Mouse (Mus musculus) MEL-GATA-1-ER (cell line): Measurements from ENCODE around the gene Hspg2.

Experiments used
- DNase-seq: peaks from one replicate; pipeline ENCODE4 v3.0.0-alpha.2; 2012; ENCODE audit warnings: low read depth; ENCODE audit errors: extremely low read depth

The Hspg2 gene

DNA sequence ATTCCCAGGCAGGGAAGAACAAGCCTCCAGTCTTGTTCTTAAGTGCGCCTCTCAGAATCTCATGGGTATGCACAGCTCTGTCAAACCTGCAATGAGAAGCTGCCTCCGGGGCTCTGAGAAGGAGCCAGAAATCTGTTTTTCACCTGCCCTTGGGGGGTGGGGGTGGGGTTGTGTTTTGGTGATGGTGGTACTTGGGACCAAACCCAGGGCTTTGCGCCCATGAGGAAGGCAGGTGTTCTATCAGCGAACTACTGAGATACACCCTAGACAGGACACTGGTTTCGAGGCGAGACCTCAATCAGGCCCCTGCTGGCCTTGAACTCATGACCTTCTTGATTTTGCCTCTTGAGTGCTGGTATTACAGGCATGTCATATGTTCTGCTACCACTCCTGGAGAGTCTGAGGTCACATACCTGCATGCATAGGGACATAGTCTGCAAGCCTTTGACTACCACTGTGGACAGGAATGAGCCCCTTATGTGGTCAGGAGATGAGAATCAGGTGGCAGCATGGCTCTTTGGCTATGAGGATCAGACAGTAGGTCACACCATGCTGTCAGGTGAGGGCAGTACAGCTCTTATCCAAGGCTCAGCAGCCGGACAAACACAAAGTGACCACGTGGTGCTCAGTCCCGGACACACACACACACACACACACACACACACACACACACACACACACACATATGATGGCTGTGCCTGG lies 30.5 kb downstream of the Hspg2 start:
- DNase-seq: no peak

DNA sequence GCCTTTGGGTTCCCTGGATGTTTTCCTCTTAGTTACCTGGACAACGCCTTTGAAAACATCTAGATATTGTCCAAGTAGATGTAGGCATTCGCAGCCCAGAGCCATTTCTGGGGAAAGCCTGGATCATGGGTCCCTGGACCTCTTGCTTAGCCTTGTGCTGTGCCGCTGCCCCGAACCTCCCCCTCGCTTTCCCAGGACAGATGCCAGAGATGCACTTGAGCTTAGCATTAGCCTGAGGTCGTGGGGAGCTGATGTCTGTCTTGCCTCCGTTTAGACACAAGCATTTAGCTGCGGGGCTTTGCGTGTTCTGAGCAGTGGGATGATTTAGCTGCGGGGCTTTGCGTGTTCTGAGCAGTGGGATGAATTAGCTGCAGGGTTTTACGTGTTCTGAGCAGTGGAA lies 31.6 kb downstream of the Hspg2 start:
- DNase-seq: no peak

DNA sequence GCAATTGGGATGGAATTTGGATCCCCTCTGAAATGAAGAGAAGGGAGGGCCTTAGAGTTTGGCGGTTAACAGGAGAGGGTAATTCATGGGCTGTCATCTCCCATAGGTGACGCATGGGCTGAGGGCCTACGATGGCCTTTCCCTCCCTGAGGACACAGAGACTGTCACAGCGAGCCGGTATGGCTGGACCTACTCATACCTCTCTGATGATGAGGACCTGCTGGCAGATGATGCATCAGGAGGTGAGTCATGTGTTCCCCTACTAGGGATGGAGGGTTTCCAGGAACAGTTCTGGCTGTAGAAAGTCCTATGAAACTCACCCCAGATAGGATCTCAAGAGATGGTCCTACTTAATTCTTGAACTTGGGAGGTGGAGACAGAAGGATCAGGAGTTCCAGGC lies 32.4 kb downstream of the Hspg2 start:
- no peak for DNase-seq

GRCm38 (mm10) chr4:137502183-137502582 lies 33.6 kb downstream of the Hspg2 start:
- DNase-seq: no peak

DNA sequence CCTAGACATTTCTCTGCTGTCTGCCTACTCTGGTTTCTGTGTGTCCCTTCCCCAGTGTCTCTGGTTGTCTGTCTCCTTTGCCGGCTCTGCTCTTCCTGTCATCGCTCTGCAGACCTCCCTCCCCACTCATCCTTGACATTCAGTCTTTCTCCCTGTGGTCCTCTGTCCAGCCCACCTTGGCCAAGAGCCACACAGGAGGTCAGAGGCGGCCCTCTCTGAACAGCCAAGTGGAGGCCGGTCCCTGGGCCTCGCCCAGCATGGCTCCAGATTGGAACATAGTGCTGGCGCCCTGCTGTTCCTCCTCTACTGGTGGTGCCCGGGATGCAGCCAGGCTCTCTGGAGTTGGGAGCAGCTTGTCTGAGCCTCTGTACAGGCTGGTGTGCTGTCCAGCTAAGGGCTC lies 34.2 kb downstream of the Hspg2 start:
- no peak for DNase-seq

DNA sequence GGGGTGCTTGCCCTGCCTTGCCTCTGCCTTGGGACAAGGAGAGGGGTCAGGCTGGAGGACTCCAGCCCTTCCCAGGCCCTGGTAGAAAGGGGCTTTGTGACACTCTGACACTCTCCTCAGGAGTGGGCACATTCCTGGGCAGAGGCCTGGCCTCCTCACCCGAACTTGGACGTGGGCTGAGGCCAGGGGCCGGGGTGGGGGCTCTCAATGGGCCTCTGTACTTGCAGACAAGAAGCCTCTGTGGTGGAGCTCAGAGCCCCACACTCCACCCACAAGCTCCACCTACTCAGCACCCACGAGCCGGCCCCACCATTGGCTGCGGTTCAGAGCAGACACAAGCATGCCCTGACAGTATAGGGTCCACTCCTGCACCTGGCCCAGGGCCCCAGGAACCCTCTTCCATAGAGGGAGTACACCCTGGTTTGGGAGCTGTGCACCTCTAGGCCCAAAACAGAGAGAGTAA lies 35.0 kb downstream of the Hspg2 start:
- DNase-seq: no peak

DNA sequence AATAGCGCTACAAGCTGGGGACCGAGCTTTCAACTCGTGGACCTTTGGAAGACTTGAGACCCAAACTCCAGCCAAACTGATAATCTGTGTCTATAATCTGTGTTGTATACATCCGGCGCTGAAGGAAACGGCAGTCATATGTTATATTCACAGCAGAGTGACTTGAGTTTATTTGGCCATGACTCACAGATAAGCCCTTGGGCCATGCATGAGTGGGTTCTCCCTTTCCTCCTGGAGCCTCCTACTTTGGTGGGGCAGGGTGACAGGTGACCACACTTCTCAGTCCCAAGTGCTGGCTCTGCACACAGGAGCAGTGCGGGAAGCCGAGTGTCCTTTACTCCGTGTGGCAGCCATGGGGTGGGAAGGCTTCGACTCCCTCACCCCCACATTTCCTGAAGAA lies 38.1 kb downstream of the Hspg2 start:
- DNase-seq: no peak

- DNase-seq: no peak
These were observed 41.0 kb downstream of the Hspg2 start for GRCm38 (mm10) chr4:137509528-137509927.

DNA sequence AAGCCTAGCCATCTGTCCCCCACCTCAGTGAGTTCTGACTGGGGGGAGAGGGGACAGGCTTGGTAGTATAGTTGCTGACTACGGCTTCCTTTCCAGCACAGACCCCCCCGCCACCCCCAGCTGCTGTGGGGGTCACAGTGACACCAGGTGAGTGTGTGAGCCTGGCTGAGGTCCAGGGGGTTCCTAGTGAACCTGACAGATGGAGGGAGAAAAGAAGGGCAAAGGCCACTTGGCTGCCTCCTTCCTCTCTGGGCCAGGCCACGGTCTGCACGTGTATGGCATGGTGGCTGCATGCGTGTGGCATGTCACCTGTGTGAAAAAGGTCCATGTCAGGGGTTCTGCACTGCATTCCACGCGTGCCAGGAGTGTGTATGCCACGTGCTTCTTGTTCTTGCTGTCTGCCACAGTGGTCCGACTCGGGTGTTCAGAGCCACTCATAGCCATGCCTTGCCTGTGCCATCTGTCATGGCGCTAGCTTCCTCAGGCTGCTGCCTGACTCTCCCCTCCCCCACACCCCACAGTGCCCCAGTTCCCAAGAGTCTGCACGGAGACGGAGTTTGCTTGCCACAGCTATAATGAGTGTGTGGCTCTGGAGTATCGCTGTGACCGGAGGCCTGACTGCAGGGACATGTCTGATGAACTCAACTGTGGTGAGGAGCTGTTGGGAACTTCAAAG lies 41.6 kb downstream of the Hspg2 start:
- DNase-seq: no peak

- no peak for DNase-seq
These were observed 44.3 kb downstream of the Hspg2 start for GRCm38 (mm10) chr4:137512897-137513296.

DNA sequence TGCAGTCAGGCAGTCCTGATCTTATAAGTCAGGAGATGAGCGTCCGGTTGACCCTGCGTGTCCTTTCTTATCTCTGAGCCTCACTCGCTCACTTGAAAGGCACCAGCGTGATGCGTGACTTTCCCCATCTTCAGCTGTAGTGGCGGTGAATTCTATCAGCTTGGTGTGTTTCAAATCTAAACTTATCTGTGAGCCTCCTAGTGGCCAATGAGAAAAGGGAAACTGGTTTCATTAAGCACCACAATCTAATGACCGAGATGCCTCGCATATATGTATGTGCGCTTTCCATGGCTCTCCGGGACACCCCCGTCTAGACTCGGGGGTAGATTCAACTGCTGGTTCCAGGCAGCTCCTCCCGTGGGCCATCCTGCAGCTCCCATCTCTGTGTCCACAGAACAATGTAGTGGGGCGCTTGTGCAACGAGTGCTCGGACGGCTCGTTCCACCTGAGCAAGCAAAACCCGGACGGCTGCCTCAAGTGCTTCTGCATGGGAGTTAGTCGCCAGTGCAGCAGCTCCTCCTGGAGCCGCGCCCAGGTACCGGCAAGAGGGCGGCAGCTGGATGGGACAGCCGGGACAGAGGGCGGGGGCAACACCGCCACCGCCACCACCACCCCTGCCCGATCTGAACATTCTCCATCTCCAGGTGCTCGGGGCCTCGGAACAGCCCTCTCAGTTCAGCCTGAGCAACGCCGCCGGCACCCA lies 49.6 kb downstream of the Hspg2 start:
- peak; percentile 11 for DNase-seq

DNA sequence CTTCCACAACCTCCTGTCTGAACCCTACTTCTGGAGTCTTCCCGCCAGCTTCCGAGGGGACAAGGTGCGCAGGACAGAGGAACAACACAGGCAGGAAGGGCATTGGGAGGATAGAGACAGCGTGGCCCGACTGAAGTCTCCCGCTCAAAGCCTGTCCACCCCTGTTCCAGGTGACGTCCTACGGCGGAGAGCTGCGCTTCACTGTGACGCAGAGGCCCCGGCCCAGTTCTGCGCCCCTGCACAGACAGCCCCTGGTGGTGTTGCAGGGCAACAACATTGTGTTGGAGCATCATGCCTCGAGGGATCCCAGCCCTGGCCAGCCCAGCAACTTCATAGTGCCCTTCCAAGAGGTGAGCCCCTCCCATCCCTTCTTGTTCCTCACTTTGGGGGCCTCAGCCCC lies 50.2 kb downstream of the Hspg2 start:
- no peak for DNase-seq

- no peak for DNase-seq
These were observed 51.8 kb downstream of the Hspg2 start for GRCm38 (mm10) chr4:137520346-137520745.

DNA sequence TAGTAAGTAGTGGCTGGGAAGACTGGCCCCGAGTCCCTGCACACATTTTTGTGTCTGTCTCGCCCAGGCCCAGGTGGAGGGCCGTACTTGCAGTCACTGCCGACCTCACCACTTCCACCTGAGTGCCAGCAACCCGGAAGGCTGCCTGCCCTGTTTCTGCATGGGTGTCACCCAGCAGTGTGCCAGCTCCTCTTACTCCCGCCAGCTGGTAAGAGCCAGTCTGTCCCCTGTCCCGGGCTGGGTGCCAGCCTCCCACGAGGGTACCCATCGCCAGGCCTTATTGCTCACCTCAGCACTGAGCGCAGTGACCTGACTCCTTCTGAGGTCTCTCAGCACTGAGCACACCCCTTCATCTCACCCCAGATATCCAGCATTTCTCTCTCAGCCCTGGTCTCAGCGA lies 53.4 kb downstream of the Hspg2 start:
- no peak for DNase-seq

GRCm38 (mm10) chr4:137525426-137525825 lies 56.9 kb downstream of the Hspg2 start:
- DNase-seq: no peak

GRCm38 (mm10) chr4:137527368-137527767 lies 58.8 kb downstream of the Hspg2 start:
- DNase-seq: no peak

DNA sequence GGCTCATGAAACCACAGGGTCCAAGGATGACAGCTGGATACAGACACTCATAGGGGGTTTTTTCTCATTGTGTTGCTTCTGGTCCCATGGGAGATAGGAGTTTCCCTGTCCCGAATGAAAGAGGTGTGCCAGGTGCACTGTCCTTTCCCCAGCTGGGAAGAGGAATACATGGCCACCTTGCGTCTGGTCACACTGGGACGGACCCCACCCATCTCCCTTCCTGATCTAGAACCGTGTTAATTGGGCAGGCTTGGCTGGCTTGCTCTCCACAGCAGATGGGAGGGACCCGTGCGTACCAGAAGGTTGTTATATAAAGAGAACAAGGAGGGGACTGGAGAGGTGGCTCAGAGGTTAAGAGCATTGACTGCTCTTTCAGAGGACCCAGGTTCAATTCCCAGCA lies 59.3 kb downstream of the Hspg2 start:
- DNase-seq: no peak

- no peak for DNase-seq
These were observed 71.8 kb downstream of the Hspg2 start for GRCm38 (mm10) chr4:137540356-137540755.

GRCm38 (mm10) chr4:137542968-137543367 lies 74.4 kb downstream of the Hspg2 start:
- DNase-seq: no peak

DNA sequence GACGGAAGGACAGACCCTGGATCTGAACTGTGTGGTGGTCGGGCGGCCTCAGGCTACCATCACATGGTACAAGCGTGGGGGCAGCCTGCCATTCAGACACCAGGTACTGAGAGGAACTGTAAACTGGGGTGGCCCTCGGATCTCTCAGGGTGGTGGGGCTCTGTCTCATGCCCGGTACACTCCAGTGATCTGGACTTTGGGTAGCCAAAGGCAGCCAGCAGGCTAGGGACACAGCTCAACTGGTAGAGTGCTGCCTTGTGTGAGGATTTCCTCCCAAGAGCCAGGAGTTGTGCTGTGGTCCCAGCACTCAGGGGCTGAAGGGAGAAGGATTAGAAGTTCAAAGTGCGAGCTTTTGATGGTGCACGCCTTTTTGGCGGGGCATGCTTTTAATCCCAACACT lies 77.0 kb downstream of the Hspg2 start:
- DNase-seq: no peak

- peak; percentile 27 for DNase-seq
These were observed 77.5 kb downstream of the Hspg2 start for GRCm38 (mm10) chr4:137546003-137546525.

DNA sequence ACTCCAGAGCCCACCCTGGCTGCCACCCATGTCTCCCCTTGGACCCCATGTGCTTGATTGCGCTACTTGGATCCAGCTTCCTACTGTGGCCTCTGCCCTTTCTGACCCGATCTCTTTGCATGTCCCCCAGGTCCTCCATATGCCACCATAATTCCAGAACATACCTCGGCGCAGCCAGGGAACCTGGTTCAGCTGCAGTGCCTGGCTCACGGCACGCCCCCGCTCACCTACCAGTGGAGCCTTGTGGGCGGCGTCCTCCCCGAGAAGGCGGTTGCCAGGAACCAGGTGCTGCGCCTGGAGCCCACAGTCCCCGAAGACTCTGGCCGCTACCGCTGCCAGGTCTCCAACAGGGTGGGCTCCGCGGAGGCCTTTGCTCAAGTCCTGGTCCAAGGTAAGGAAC lies 84.9 kb downstream of the Hspg2 start:
- DNase-seq: no peak
